ENCODE assay signal across 9 mouse cellular contexts in genomic region chr3:52685434-52686181, GRCm38 (mm10).
DNase-seq lines count a peak whose midpoint lies in the region; ATAC-seq and TF ChIP-seq lines count a peak whose summit lies in the region.
"Had no signal": no experiment of that assay in that cellular context is flagged by ENCODE, and none has a peak within 500 bp of the region (broad histone marks: within the 10 kb centered on the region; RNA-seq: fewer than 3 reads in every experiment).

No protein-coding gene starts in this region.

- no peak overlapping the region for H3K27ac ChIP-seq in kidney, postnatal 0 days
- H3K27ac ChIP-seq in liver, postnatal 0 days (ENCODE audit: low read depth): no peak overlapping the region
- no peak overlapping the region for H3K27ac ChIP-seq in hindbrain, embryonic 11.5 days (ENCODE audit: low read depth, low read length)
- H3K27ac ChIP-seq: limb, embryonic 12.5 days had no signal

- TF ChIP-seq EP300 in liver, postnatal 0 days (IDR thresholded peaks at IDR 0.05; ENCODE audit: low read depth): no peak

- no peak for TF ChIP-seq POLR2A in brain, embryonic 14.5 days (IDR thresholded peaks at IDR 0.05; ENCODE audit: borderline replicate concordance, extremely low read depth, insufficient read depth, insufficient read length, poor library complexity, severe bottlenecking)

- H3K9me3 ChIP-seq in kidney, postnatal 0 days (replicated peaks; ENCODE audit: low read length): no peaks in the 10 kb centered on the region
- no peaks in the 10 kb centered on the region for H3K9me3 ChIP-seq in liver, postnatal 0 days (ENCODE audit: low read length)
- no peaks in the 10 kb centered on the region; the same call in 1 of the 2 replicates for H3K9me3 ChIP-seq in hindbrain, embryonic 11.5 days (ENCODE audit: control insufficient read depth, low read length)
- H3K9me3 ChIP-seq: limb, embryonic 12.5 days had no signal

- TF ChIP-seq CTCF in brain, embryonic 14.5 days (IDR thresholded peaks at IDR 0.05; ENCODE audit: borderline replicate concordance, extremely low read depth, insufficient read depth, insufficient read length): no peak
- TF ChIP-seq CTCF in kidney, postnatal 0 days (IDR thresholded peaks at IDR 0.05; ENCODE audit: low read depth): no peak
- no peak for TF ChIP-seq CTCF in liver, postnatal 0 days (IDR thresholded peaks at IDR 0.05; ENCODE audit: low read depth)

- peak; percentile 19 for DNase-seq in layer of hippocampus, adult 9-11 months
- no peak for DNase-seq in layer of hippocampus, adult 11-12 months (ENCODE audit: low spot score)
- DNase-seq in brain, embryonic 14.5 days (ENCODE audit: low read depth): peak; percentile 34
- peak; percentile 74 for DNase-seq in kidney, postnatal 0 days (ENCODE audit: low spot score)
- peak; percentile 29 for DNase-seq in ovary, postnatal 14 days (ENCODE audit: low spot score)
- no peak for DNase-seq in liver, postnatal 0 days
- no peak for DNase-seq in hindbrain, embryonic 11.5 days (ENCODE audit: low spot score)

- H3K9ac ChIP-seq in kidney, postnatal 0 days (ENCODE audit: low read depth, low read length): no peak overlapping the region
- no peak overlapping the region for H3K9ac ChIP-seq in liver, postnatal 0 days (replicated peaks)
- H3K9ac ChIP-seq in hindbrain, embryonic 11.5 days (ENCODE audit: low read depth, low read length): no peak overlapping the region
- H3K9ac ChIP-seq: limb, embryonic 12.5 days had no signal

- no peak for ATAC-seq in kidney, postnatal 0 days (replicated peaks; ENCODE audit: low FRiP score, low read depth)
- ATAC-seq in monocyte, adult 5-6 weeks (replicated peaks; ENCODE audit: insufficient number of reproducible peaks, low FRiP score, low TSS enrichment, poor library complexity, severe bottlenecking): no peak
- ATAC-seq in liver, postnatal 0 days: no peak
- ATAC-seq in hindbrain, embryonic 11.5 days (ENCODE audit: low FRiP score): no peak

- H3K4me3 ChIP-seq in kidney, postnatal 0 days (replicated peaks; ENCODE audit: low read depth, low read length): no peak overlapping the region
- no peak overlapping the region for H3K4me3 ChIP-seq in liver, postnatal 0 days (ENCODE audit: low read depth, low read length)
- H3K4me3 ChIP-seq in hindbrain, embryonic 11.5 days (ENCODE audit: low read depth, low read length): no peak overlapping the region
- H3K4me3 ChIP-seq: limb, embryonic 12.5 days had no signal

- H3K27me3 ChIP-seq in kidney, postnatal 0 days (ENCODE audit: insufficient read depth, low read length): no peaks in the 10 kb centered on the region
- H3K27me3 ChIP-seq in liver, postnatal 0 days (ENCODE audit: insufficient read depth, low read length): no peaks in the 10 kb centered on the region
- H3K27me3 ChIP-seq in hindbrain, embryonic 11.5 days (ENCODE audit: control insufficient read depth, insufficient read depth, low read length): peaks cover 15% of the 10 kb centered on the region
- H3K27me3 ChIP-seq: limb, embryonic 12.5 days had no signal

- H3K4me2 ChIP-seq in kidney, postnatal 0 days (ENCODE audit: low read length): no peak overlapping the region
- H3K4me2 ChIP-seq in liver, postnatal 0 days (ENCODE audit: low read depth, low read length): no peak overlapping the region
- H3K4me2 ChIP-seq in hindbrain, embryonic 11.5 days (replicated peaks; ENCODE audit: low read depth, low read length): no peak overlapping the region
- H3K4me2 ChIP-seq: limb, embryonic 12.5 days had no signal

- H3K36me3 ChIP-seq in kidney, postnatal 0 days (ENCODE audit: insufficient read depth, low read length): no peaks in the 10 kb centered on the region
- no peaks in the 10 kb centered on the region for H3K36me3 ChIP-seq in liver, postnatal 0 days (replicated peaks; ENCODE audit: insufficient read depth, low read length)
- no peaks in the 10 kb centered on the region for H3K36me3 ChIP-seq in hindbrain, embryonic 11.5 days (ENCODE audit: control insufficient read depth, insufficient read depth, low read length)
- H3K36me3 ChIP-seq: limb, embryonic 12.5 days had no signal

- WGBS in kidney, postnatal 0 days: 32% methylated on average over 9 of the region's 9 CpGs
- WGBS in liver, postnatal 0 days (ENCODE audit: insufficient replicate concordance): 64% methylated on average over 9 of the region's 9 CpGs
- WGBS in hindbrain, embryonic 11.5 days: 69% methylated on average over 9 of the region's 9 CpGs

- no peaks in the 10 kb centered on the region for H3K4me1 ChIP-seq in kidney, postnatal 0 days (replicated peaks; ENCODE audit: insufficient read depth, low read length)
- no peaks in the 10 kb centered on the region for H3K4me1 ChIP-seq in liver, postnatal 0 days (ENCODE audit: insufficient read depth)
- no peaks in the 10 kb centered on the region; the same call in 1 of the 2 replicates for H3K4me1 ChIP-seq in hindbrain, embryonic 11.5 days (replicated peaks; ENCODE audit: control insufficient read depth, insufficient read depth, low read length)
- H3K4me1 ChIP-seq: limb, embryonic 12.5 days had no signal

Comparison
In these comparisons a context has a peak if more than half of its experiments do, and no peak if none do; other contexts are left out.
1. DNase-seq: peak in layer of hippocampus, adult 9-11 months (single experiment), brain, embryonic 14.5 days (single experiment), kidney, postnatal 0 days (single experiment) and ovary, postnatal 14 days (single experiment); none in layer of hippocampus, adult 11-12 months (single experiment), liver, postnatal 0 days (single experiment) and hindbrain, embryonic 11.5 days (single experiment).